ENCODE assay signal across 26 mouse cellular contexts in the genomic region with DNA sequence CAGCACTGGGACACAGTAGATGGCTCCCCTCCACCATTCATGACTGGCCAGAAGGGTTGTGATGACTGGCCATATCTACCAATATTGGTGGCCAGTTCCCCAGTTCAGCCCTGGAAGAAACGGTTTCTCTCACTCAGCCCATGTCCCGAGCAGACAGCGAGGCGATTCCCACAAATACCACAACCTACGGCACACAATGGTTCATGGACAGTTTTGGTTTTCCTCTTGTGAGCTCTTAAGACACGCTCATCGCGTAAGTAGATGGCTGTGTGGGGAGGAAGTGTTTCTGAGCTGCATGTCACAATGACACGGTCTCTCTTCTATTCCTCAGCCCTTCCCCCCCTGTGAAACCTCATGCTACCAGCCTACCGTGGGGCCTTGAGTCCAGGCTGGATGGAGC. TPM values are rescaled to one million over a fixed set of nuclear protein-coding genes. Genes with fewer than 3 reads are reported as not detected.
DNase-seq lines count a peak whose midpoint lies in the region; ATAC-seq and TF ChIP-seq lines count a peak whose summit lies in the region.
"Had no signal": no experiment of that assay in that cellular context is flagged by ENCODE, and none has a peak within 500 bp of the region (broad histone marks: within the 10 kb centered on the region; RNA-seq: fewer than 3 reads in every experiment).

No protein-coding gene starts in this region.

- peak; percentile 65 for DNase-seq in 416B (ENCODE audit: low read depth)
- no peak for DNase-seq in ovary, postnatal 36 days (ENCODE audit: low spot score)
- no peak for DNase-seq in hindbrain, postnatal 0 days (ENCODE audit: low spot score)
- no peak for DNase-seq in thymus, postnatal 25 days
- DNase-seq: adrenal gland, adult 8-10 months; adrenal gland, postnatal 25 days; cerebellum, adult 11-12 months; cerebellum, adult 8-10 months; cerebellum, postnatal 10 days; cerebellum, postnatal 36 days; forebrain, postnatal 0 days; gastrocnemius, adult 2 months; gastrocnemius, postnatal 14 days; heart, adult 18-20 months; heart, postnatal 10 days; heart, postnatal 36 days had no signal

- H3K4me3 ChIP-seq in hindbrain, postnatal 0 days (ENCODE audit: low read length), result no peak overlapping the region
- H3K4me3 ChIP-seq: embryonic facial prominence, embryonic 12.5 days; embryonic facial prominence, embryonic 15.5 days; gastrocnemius, adult 2 months; heart, embryonic 12.5 days; heart, embryonic 15.5 days had no signal

- ATAC-seq in common myeloid progenitor, adult 5-6 weeks (replicated peaks; ENCODE audit: low read depth, poor library complexity, severe bottlenecking), result peak; percentile 85
- ATAC-seq in megakaryocyte, adult 5-6 weeks (ENCODE audit: poor library complexity, severe bottlenecking), result peak; percentile 73
- no peak for ATAC-seq in hindbrain, postnatal 0 days
- ATAC-seq: activated CD4-positive, CD25-positive, alpha-beta regulatory T cell, adult 4 months; CD4-positive, CD25-positive, alpha-beta regulatory T cell, adult 4 months; forebrain, embryonic 14.5 days; forebrain, postnatal 0 days had no signal

- H3K27me3 ChIP-seq in hindbrain, postnatal 0 days (ENCODE audit: insufficient read depth, low read length), result no peaks in the 10 kb centered on the region
- H3K27me3 ChIP-seq: embryonic facial prominence, embryonic 12.5 days; embryonic facial prominence, embryonic 15.5 days; heart, embryonic 15.5 days had no signal

- no peaks in the 10 kb centered on the region for H3K9me3 ChIP-seq in hindbrain, postnatal 0 days (ENCODE audit: low read length)
- H3K9me3 ChIP-seq: embryonic facial prominence, embryonic 12.5 days; embryonic facial prominence, embryonic 15.5 days; heart, embryonic 12.5 days; heart, embryonic 15.5 days had no signal

- no peak for TF ChIP-seq CTCF in hindbrain, postnatal 0 days (IDR thresholded peaks at IDR 0.05; ENCODE audit: low read depth)

- no peak overlapping the region for H3K27ac ChIP-seq in hindbrain, postnatal 0 days
- H3K27ac ChIP-seq: embryonic facial prominence, embryonic 12.5 days; embryonic facial prominence, embryonic 15.5 days; gastrocnemius, adult 2 months; heart, embryonic 15.5 days; hindbrain, embryonic 14.5 days had no signal

- no peaks in the 10 kb centered on the region for H3K36me3 ChIP-seq in hindbrain, postnatal 0 days (ENCODE audit: insufficient read depth, low read length)
- H3K36me3 ChIP-seq: embryonic facial prominence, embryonic 12.5 days; embryonic facial prominence, embryonic 15.5 days; heart, embryonic 12.5 days; heart, embryonic 15.5 days had no signal

- no peak overlapping the region for H3K4me2 ChIP-seq in hindbrain, postnatal 0 days (ENCODE audit: low read depth, low read length)
- H3K4me2 ChIP-seq: embryonic facial prominence, embryonic 12.5 days; embryonic facial prominence, embryonic 15.5 days; heart, embryonic 12.5 days; heart, embryonic 15.5 days; hindbrain, embryonic 14.5 days had no signal

- WGBS in hindbrain, postnatal 0 days, result 91% methylated on average over 10 of the region's 10 CpGs

- H3K4me1 ChIP-seq in hindbrain, postnatal 0 days (ENCODE audit: insufficient read depth, low read length), result no peaks in the 10 kb centered on the region

- no peak overlapping the region for H3K9ac ChIP-seq in hindbrain, postnatal 0 days (replicated peaks; ENCODE audit: low read length)
- H3K9ac ChIP-seq: embryonic facial prominence, embryonic 12.5 days; embryonic facial prominence, embryonic 15.5 days; forebrain, postnatal 0 days; heart, embryonic 12.5 days; heart, embryonic 15.5 days; hindbrain, embryonic 14.5 days had no signal

RNA-seq across cellular contexts. Expression of a gene that starts 38.1 kb away (rescaled TPM):
- not detected in 2 replicates for total RNA-seq in common myeloid progenitor, adult 5-6 weeks (2017)
- total RNA-seq in megakaryocyte, adult 5-6 weeks (2015), result 0.16 and 0.36 TPM in 2 replicates
- total RNA-seq in megakaryocyte, adult 5-6 weeks (2017), result 0.29 and 0.77 TPM in 2 replicates
- 20.6 and 31.8 TPM in 2 replicates for total RNA-seq in hindbrain, postnatal 0 days (2014; rRNA removed)
- polyA plus RNA-seq in hindbrain, postnatal 0 days (2015; fragmentation: Nextera tagmentation; extraction: Ambion mirVana), result 3.5 and 4.0 TPM in 2 replicates

Comparison
In these comparisons a context has a peak if more than half of its experiments do, and no peak if none do; other contexts are left out.
1. RNA of a gene that starts 38.1 kb away (total RNA-seq): 20.6 to 31.8 TPM in hindbrain, postnatal 0 days; 0.16 to 0.77 TPM in megakaryocyte, adult 5-6 weeks and not detected in common myeloid progenitor, adult 5-6 weeks; every median in the first group is over 10 times any median in the second.